Mouse (Mus musculus) brain, embryonic 14.5 days (tissue): Measurements from ENCODE around the gene Pf4. TPM values are rescaled to one million over a fixed set of nuclear protein-coding genes. Genes with fewer than 3 reads are reported as not detected.

Experiments used
- DNase-seq: peaks from one replicate; pipeline ENCODE4 v3.0.0-alpha.2; 2011; ENCODE audit warnings: low read depth
- CTCF ChIP-seq: fragments of 200-500 bp; IDR thresholded peaks from 2 replicates; pipeline ENCODE4 v1.5.1; 2012; ENCODE audit warnings: inconsistent platforms, mild to moderate bottlenecking, moderate library complexity, borderline replicate concordance; ENCODE audit not compliant: insufficient read depth, insufficient read length; ENCODE audit errors: extremely low read depth
- POLR2A ChIP-seq: fragments of 200-500 bp; IDR thresholded peaks from 2 replicates; pipeline ENCODE4 v1.6.1; 2012; ENCODE audit warnings: mild to moderate bottlenecking, inconsistent platforms, borderline replicate concordance; ENCODE audit not compliant: poor library complexity, insufficient read depth, insufficient read length, severe bottlenecking; ENCODE audit errors: extremely low read depth
- polyA plus RNA-seq: library from polyadenylated mRNA; depleted of rRNA; stranded (reverse); fragments of >200 nt; gene quantifications from 2 replicates; pipeline ENCODE4 v1.2.3, GENCODE M21; 2012; rRNA removed

The Pf4 gene
- 21.4 and 26.6 TPM in 2 replicates for polyA plus RNA-seq

GRCm38 (mm10) chr5:90771880-90772653 lies at the start of gene Pf4:
Pf4 (plus strand) TSS chr5:90772435.
- DNase-seq: no peak
- TF ChIP-seq CTCF: no peak
- TF ChIP-seq POLR2A: no peak

DNA sequence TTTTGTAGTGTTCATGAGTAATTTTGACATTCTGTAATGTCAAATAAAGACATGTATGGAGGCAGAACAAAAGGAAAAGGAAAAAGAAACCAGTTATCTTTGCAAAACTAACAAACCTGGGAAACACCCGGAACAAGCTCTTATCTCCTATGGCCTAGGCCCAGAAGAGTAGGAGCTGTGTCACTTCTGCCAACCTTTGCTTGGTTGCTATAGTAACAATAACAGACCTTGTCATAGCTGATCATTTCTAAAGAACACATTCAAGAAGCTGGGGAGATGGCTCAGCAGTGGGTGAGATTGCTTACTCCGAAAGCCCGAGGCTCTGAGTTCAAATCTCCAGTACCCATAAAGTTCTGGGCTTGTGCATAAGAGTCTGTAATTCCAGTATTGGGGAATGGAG lies 49.6 kb upstream of the Pf4 start:
- TF ChIP-seq POLR2A: no peak
- TF ChIP-seq CTCF: no peak
- DNase-seq: no peak

DNA sequence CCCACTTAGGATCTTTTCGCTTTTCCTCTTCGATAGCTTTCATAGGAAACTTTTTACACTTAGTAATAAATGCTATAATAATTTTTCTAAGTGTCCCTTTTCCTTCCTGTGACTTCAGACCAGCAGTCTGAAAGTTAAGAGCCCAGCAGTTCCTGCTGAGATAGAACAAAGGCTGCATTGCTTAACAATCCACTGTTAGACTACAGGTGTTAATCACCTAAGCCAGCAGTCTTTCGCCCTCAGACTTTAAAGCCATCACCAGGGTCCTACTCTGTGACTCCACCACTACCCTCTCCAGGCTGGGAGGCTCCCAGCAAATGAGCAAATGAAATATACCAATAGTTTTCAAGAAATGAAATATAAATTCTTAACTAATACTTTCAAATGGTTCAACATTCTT lies 44.0 kb upstream of the Pf4 start:
- DNase-seq: no peak
- TF ChIP-seq CTCF (no peak), POLR2A (no peak)

DNA sequence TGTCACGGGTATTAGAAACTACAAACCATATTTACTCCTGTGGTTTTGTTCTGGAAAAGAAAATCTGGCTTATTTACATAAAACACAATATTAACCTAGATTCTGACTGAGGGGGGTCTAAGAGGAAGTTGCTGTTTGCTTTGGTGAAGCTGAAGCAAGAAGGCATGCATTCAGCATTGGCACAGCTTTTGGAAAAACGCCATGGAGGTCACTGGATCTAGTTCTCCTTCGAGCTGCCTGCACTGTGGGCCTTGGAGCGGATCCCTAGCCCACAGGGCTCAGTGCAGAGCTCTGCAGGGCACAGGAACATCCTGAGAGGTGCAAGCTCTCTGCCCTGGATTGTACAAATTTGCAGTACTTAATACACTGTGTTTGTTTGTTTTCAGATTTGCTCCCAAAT lies 40.8 kb upstream of the Pf4 start:
- DNase-seq: peak; percentile 5
- no peak for TF ChIP-seq POLR2A
- TF ChIP-seq CTCF: no peak

DNA sequence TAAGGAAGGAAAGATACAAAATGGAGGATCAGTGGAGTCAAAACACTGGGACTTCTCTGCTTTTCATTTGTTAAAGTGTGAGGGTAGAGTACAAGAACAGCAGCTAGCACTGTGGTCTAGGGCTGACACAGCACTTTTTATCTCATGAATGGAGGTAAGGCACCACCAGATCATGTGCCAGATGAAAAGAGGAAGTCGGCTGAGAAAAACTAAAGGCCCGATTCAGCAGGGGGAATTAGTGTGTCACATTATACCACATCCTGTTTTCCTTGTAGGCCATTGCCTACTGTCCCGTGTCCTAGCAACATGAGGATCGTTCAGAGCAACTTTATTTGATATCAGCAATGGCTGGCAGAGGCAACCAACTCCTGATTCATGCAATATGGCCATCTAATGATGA lies 30.2 kb upstream of the Pf4 start:
- DNase-seq: no peak
- TF ChIP-seq POLR2A (no peak), CTCF (no peak)

- DNase-seq: no peak
- TF ChIP-seq CTCF (no peak), POLR2A (no peak)
Observed at GRCm38 (mm10) chr5:90753934-90754333, 18.3 kb upstream of the Pf4 start.

- TF ChIP-seq CTCF (no peak), POLR2A (no peak)
- peak; percentile 39 for DNase-seq
Observed at GRCm38 (mm10) chr5:90758020-90758605, 14.1 kb upstream of the Pf4 start.

GRCm38 (mm10) chr5:90759077-90760065 lies 12.9 kb upstream of the Pf4 start, which contains the start of gene Cxcl5:
Cxcl5 (plus strand) TSS chr5:90759360.
- TF ChIP-seq POLR2A (no peak), CTCF (no peak)
- peak; percentile 64 for DNase-seq

- no peak for DNase-seq
- TF ChIP-seq POLR2A (no peak), CTCF (no peak)
Observed at GRCm38 (mm10) chr5:90760303-90760702, 11.9 kb upstream of the Pf4 start.

GRCm38 (mm10) chr5:90760844-90761243 lies 11.4 kb upstream of the Pf4 start:
- TF ChIP-seq POLR2A (no peak), CTCF (no peak)
- DNase-seq: no peak

- no peak for TF ChIP-seq CTCF
- no peak for TF ChIP-seq POLR2A
- DNase-seq: no peak
Observed at GRCm38 (mm10) chr5:90761834-90762233, 10.4 kb upstream of the Pf4 start.
